Mouse (Mus musculus) bone marrow, adult 2 months (tissue): Measurements from ENCODE around the gene Sox5.

ENCODE experiments used
- CTCF ChIP-seq: fragments of 200-500 bp; IDR thresholded peaks from 2 replicates; pipeline ENCODE4 v1.5.1; 2011; ENCODE audit warnings: low read length, control low read depth; ENCODE audit not compliant: control insufficient read depth, insufficient read depth
- POLR2A ChIP-seq: fragments of 200-500 bp; IDR thresholded peaks from 2 replicates; pipeline ENCODE4 v1.6.1; 2011; ENCODE audit warnings: low read depth, mild to moderate bottlenecking, control low read depth, low read length, borderline replicate concordance; ENCODE audit not compliant: control insufficient read depth

- no peak for TF ChIP-seq CTCF
- TF ChIP-seq POLR2A, result no peak
Measured at GRCm38 (mm10) chr6:143916152-143916735, 865.5 kb downstream of the Sox5 start.
